Mouse (Mus musculus) spleen, postnatal 4 days (tissue): ENCODE results near the gene Acsf3.

Experiments
- DNase-seq, 2 experiments: peaks; one replicate each; pipeline ENCODE4 v3.0.0; 2022; ENCODE audit warnings: low spot score in 2 of 2

The Acsf3 gene

GRCm38 (mm10) chr8:122851692-122852545 is 76.6 kb downstream of the Acsf3 start:
- no peak for DNase-seq

- no peak for DNase-seq
These were observed 77.2 kb downstream of the Acsf3 start for GRCm38 (mm10) chr8:122852546-122852905.

DNA sequence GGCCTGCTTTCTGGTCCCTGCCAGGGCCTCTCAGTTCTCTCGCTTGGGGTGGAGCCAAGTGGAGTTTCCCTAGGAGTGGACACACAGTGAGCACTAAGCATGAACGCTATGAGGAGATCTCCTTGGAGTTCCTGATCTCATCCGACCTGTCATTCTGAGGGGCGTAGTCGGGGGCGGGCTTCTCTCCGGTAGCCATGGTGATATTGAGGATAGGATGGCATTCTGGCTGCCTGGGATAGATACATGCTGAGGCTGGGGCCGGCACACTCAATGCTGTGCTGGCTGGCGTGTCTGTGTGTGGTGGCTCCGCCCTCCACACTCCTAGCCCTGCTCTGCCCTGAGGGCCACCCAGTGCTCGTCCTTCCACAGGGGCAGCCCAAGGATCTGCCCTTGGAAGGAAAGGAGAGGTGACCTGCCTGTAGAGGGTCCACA is 78.1 kb downstream of the Acsf3 start:
- DNase-seq, result no peak

DNA sequence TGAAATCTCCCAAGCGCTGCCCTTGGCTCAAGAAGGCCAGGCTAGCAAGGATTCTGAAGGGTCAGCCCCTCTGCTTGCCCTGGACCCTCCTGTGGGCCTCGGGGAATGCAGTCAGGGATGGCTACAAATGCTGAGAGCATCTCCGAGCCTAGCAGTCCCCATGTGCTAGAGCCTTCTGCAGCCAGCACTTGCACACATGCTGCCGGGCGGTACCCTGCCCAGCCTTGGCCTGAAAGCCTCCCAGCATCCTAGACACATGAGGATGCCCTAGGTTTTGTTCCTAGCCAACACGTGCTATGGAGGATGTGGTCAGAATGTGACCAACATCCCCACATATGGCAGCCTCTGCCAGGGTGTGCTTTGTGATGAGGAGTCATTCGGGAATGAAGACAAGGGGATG is 79.1 kb downstream of the Acsf3 start:
- DNase-seq, result no peak

DNA sequence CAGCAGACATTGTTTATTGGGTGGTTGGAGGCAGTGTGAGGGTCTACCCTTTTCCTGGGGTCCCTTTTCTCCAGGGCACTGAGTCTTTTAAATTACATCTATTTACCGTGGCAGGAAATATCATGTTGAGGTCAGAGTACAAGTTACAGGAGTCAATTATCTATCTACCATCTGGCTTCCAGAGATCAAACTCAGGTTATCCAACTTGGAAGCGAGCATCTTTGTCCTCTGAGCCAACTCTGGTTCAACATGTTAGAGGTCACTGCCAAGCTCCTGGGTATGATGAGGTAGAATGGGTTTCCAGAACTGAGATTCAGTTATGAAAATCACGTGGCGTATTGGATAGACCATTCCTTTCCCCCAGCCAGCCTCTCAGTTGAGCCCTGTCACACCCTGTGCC is 79.8 kb downstream of the Acsf3 start:
- DNase-seq, result no peak

DNA sequence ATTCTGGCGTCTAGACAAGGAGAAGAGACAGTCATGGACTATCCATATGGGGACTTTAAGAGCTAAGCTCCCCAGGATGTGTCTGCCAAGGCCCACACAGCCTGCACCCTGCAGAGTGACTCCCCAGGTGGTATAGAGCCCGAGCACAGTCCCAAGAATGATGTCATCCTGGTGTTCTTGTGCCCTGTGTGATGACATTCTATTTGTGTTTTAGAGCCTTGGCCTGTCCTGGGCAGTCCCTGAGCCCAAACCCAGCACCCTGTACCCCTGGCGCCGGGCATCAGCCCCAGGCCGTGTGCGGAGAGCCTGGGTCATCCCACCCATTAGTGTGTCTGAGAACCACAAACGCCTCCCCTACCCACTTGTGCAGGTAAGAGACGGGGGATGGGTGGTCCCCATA is 81.0 kb downstream of the Acsf3 start:
- DNase-seq, result no peak

- DNase-seq, result no peak
These were observed 84.6 kb downstream of the Acsf3 start for GRCm38 (mm10) chr8:122859843-122860242.

- no peak for DNase-seq
These were observed 89.4 kb downstream of the Acsf3 start for GRCm38 (mm10) chr8:122864719-122865129.

DNA sequence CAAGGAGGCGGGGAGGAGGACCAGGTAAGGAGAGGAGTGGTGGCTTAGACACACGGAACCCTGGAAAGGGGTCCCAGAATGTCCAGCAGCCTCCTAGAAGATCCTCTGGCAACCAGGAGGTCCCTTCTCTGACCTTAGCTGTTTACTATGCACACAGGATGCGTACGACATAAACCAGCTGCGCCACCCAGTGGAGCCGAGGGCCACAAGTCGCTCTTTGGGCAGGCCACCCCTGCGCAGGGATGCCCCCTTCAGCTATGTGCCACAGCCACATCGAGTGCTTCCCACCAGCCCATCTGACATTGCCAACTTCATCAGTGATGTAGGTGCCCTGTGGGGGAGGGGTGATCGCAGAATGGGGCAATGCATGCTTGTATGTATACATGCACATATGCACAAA is 90.2 kb downstream of the Acsf3 start:
- DNase-seq, result no peak

GRCm38 (mm10) chr8:122866231-122866630 is 90.9 kb downstream of the Acsf3 start:
- no peak for DNase-seq
